Mouse (Mus musculus) stomach, postnatal 0 days (tissue): ENCODE measurements around the gene Arhgdib. TPM values are rescaled to one million over a fixed set of nuclear protein-coding genes. Genes with fewer than 3 reads are reported as not detected.
"Not testable (repeated sequence)": the region's sequence is repeated elsewhere in the genome, so short reads cannot be mapped to it uniquely, and the experiment has no call there.

Experiments
- ATAC-seq: fragments of 200-750 bp; cut with Nextera tagmentation; 2 replicates; pipeline ENCODE4 v1.8.0; 2017; ENCODE audit not compliant: low FRiP score, low TSS enrichment
- DNase-seq: peaks from one replicate; pipeline ENCODE4 v3.0.0-alpha.2; 2016; ENCODE audit warnings: low spot score
- H3K27ac ChIP-seq: fragments of 300-500 bp; sonication (generic); replicated peaks from 2 replicates; pipeline ENCODE4 v1.5.1; 2014; ENCODE audit warnings: mild to moderate bottlenecking, control low read depth
- H3K27me3 ChIP-seq: fragments of 300-500 bp; sonication (generic); 2 replicates; pipeline ENCODE4 v1.6.1; 2014; ENCODE audit warnings: low read length; ENCODE audit not compliant: control insufficient read depth, insufficient read depth
- H3K36me3 ChIP-seq: fragments of 300-500 bp; sonication (generic); 2 replicates; pipeline ENCODE4 v1.6.1; 2014; ENCODE audit warnings: low read length, mixed read lengths; ENCODE audit not compliant: control insufficient read depth, insufficient read depth
- H3K4me1 ChIP-seq: fragments of 300-500 bp; sonication (generic); replicated peaks from 2 replicates; pipeline ENCODE4 v1.6.1; 2014; ENCODE audit warnings: antibody characterized with exemption; ENCODE audit not compliant: control insufficient read depth, insufficient read depth
- H3K4me2 ChIP-seq: fragments of 300-500 bp; sonication (generic); replicated peaks from 2 replicates; pipeline ENCODE4 v1.6.1; 2014; ENCODE audit warnings: low read depth, mild to moderate bottlenecking, control low read depth, moderate library complexity
- H3K4me3 ChIP-seq: fragments of 300-500 bp; sonication (generic); 2 replicates; pipeline ENCODE4 v1.5.1; 2014; ENCODE audit warnings: low read depth, low read length, control low read depth
- H3K9ac ChIP-seq: fragments of 300-500 bp; sonication (generic); 2 replicates; pipeline ENCODE4 v1.6.1; 2014; ENCODE audit warnings: mild to moderate bottlenecking, low read length, control low read depth, mixed read lengths
- H3K9me3 ChIP-seq: fragments of 300-500 bp; sonication (generic); 2 replicates; pipeline ENCODE4 v1.6.1; 2016; ENCODE audit warnings: low read length; ENCODE audit not compliant: control insufficient read depth
- CTCF ChIP-seq: IDR thresholded peaks from 2 replicates; pipeline ENCODE4 v1.5.1; 2016; ENCODE audit warnings: antibody characterized with exemption, low read depth, mild to moderate bottlenecking, moderate library complexity
- EP300 ChIP-seq: optimal IDR thresholded peaks from 2 replicates; pipeline ENCODE3; 2016; ENCODE audit warnings: antibody characterized with exemption
- WGBS: fragments of 180-500 bp; shearing (Covaris S2); extraction: QIAGEN DNeasy Blood & Tissue Kit; methylation state at CpG from one replicate; pipeline ENCODE4 v1.1.7; 2014; 5-methylcytosine and 5-hydroxymethylcytosine counted together
- polyA plus RNA-seq: library from polyadenylated mRNA; unstranded; fragments of >200 nt; fragmentation: Nextera tagmentation; extraction: Ambion mirVana; gene quantifications from 2 replicates; pipeline ENCODE4 v1.2.1, GENCODE M21; 2015

Arhgdib gene
- polyA plus RNA-seq, 1 experiment from 2014 or later, result 34.9 TPM

DNA sequence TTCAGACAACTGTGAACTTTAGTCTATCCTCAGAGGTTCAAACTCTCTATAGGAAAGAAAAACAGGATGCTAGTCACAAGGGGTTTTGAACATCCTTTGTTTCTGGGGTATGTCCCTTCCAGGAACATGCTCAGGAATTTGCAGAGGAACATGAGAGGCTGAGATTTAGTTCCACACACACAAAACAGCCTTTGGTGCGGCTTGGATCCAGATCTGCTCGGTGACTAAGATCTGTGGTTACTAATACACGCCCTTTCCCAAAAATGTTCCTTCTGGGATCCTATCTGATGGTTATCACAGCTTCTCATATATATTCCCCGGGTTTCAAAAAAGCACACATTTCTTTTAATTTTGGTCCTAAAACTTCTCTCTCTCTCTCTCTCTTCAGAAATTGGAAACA is 43.9 kb downstream of the Arhgdib start:
- no peak for ATAC-seq

DNA sequence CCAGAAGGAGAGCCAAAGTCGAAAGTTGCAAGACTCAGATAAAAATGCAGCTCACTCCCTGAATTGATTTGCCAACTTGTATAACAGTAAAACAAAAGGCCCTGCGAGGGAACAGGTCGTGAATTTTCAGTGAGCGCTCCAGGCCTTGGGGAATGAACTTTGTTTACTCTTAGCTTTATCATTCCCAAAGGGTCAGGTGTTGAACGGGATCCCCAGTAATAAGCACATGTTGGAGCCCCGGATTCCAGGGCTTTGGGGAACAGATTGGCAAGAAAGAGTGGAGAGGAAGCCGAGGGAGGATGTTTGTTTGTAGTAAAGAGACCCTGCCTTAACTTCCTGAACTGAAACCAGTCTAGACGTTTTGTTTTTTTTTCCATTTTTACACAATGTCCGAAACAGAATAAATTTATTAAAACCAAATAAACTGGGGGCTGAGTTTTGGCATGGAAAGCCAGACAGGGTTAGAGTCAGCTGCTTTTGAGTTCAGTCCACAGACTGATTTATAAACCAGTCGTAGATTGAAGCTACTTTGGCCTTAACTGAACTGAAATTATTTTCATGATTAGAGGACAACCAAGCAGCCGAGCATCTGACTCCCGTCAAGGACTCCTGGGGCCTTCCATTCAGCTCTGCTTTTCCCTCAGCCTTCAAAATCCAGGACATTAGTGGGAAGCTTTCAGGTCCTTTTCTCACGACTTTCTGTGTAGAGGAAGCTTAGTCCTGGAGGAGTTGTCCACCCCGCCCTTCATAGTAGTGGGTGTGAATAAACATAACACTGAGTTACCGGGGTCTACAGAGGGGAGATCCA is 47.0 kb downstream of the Arhgdib start:
- DNase-seq (no peak), ATAC-seq (peak; percentile 35; the same call in 1 of the 2 replicates)
- H3K27ac ChIP-seq, result peak overlapping the region; percentile 8
- H3K27me3 ChIP-seq, result no peaks in the 10 kb centered on the region
- H3K9ac ChIP-seq, result no peak overlapping the region
- TF ChIP-seq CTCF (no peak), EP300 (no peak)
- H3K4me1 ChIP-seq, result peaks cover 11% of the 10 kb centered on the region
- H3K4me2 ChIP-seq, result no peak overlapping the region
- no peaks in the 10 kb centered on the region; the same call in 1 of the 2 replicates for H3K9me3 ChIP-seq
- H3K4me3 ChIP-seq, result no peak overlapping the region
- WGBS, result 16% methylated on average over 15 of the region's 15 CpGs
- H3K36me3 ChIP-seq, result no peaks in the 10 kb centered on the region

More for the DNA sequence above, 43.9 kb downstream of the Arhgdib start:
- TF ChIP-seq EP300, result no peak
- TF ChIP-seq CTCF, result no peak
- Histone ChIP-seq H3K4me1 (peaks cover 11% of the 10 kb centered on the region), H3K9me3 (no peaks in the 10 kb centered on the region; the same call in 1 of the 2 replicates), H3K9ac (no peak overlapping the region), H3K4me3 (no peak overlapping the region), H3K4me2 (no peak overlapping the region), H3K27me3 (no peaks in the 10 kb centered on the region), H3K36me3 (no peaks in the 10 kb centered on the region), H3K27ac (peak overlapping the region; percentile 76)
- DNase-seq, result no peak
- 31% methylated on average over 4 of the region's 4 CpGs for WGBS

DNA sequence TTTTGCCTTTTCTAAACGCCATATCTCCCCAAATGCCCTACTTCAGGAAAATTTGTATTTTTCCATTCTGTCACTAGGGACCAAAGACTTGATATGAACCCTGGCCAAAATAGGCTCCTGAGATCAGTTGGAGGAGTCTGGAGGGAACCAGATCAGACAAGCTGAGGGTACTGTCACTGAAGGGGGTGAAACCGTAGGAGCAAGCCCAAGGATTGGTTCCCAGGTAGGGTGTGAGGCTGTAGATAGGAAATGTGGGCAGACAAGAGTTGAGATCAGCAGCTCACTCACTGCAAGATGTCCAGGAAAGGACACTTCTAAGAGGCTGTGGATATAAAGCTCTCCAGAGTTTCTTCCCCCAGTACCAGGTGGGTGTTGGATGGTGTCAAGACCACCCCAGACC is 49.7 kb downstream of the Arhgdib start:
- H3K9me3 ChIP-seq, result no peaks in the 10 kb centered on the region
- no peak overlapping the region for H3K4me2 ChIP-seq
- no peak overlapping the region for H3K27ac ChIP-seq
- H3K4me3 ChIP-seq, result no peak overlapping the region
- H3K9ac ChIP-seq, result no peak overlapping the region
- H3K27me3 ChIP-seq, result no peaks in the 10 kb centered on the region
- H3K4me1 ChIP-seq, result peaks cover 10% of the 10 kb centered on the region
- ATAC-seq (no peak), DNase-seq (no peak)
- WGBS, result 79% methylated on average over 2 of the region's 2 CpGs
- TF ChIP-seq EP300 (no peak), CTCF (no peak)
- no peaks in the 10 kb centered on the region for H3K36me3 ChIP-seq

DNA sequence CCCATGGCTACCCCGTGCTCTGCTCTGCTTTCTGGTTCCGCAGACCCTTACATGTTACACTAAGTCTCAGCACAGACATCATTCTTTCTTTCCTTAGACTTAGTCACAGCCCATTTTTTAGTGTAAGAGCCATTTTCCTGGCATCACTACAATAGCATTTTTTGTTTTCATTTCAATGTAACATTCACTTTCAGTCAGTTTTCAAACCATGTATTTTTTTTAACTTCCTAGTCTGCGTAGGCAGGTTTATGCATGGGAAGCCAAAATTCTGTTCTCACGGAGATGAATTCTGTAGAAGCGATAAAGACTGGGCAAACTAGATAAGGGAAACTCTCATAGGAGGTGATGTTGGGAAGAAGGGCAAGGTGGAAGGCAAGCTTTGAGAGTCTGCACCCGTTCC is 52.1 kb downstream of the Arhgdib start:
- ATAC-seq (no peak), DNase-seq (no peak)
- Histone ChIP-seq H3K9me3 (no peaks in the 10 kb centered on the region), H3K27me3 (no peaks in the 10 kb centered on the region), H3K4me2 (no peak overlapping the region), H3K9ac (no peak overlapping the region), H3K36me3 (no peaks in the 10 kb centered on the region), H3K27ac (no peak overlapping the region), H3K4me3 (no peak overlapping the region), H3K4me1 (peaks cover 6% of the 10 kb centered on the region; the same call in 1 of the 2 replicates)
- no peak for TF ChIP-seq CTCF
- no peak for TF ChIP-seq EP300
- 78% methylated on average over 6 of the region's 6 CpGs for WGBS

DNA sequence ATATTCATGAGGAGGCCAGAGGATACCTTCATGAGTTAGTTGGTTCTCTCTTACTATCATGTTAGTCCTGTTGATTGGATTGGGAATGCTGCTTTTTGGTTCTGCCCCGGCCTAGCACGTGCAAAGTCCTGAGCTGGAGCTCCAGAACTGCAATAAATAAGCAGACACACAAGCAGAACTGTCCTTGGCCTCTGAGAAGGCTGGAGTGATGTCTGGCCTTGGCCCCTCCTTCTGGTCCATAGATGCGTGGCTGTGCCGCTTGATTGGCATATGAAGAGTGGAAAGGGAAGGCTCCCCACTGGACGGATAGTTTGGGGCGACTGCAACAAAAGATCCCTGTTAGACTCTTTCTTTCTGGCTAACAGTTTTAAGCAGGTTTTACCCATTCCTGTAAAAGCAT is 52.6 kb downstream of the Arhgdib start:
- H3K9ac ChIP-seq, result no peak overlapping the region
- H3K4me3 ChIP-seq, result no peak overlapping the region
- WGBS, result 89% methylated on average over 6 of the region's 6 CpGs
- no peak overlapping the region for H3K4me2 ChIP-seq
- H3K4me1 ChIP-seq, result 0 out of 2 replicates have a peak, but pooled peaks cover 2% of the 10 kb centered on the region
- no peaks in the 10 kb centered on the region for H3K36me3 ChIP-seq
- TF ChIP-seq CTCF (no peak), EP300 (no peak)
- no peaks in the 10 kb centered on the region for H3K27me3 ChIP-seq
- no peak for DNase-seq
- no peak overlapping the region for H3K27ac ChIP-seq
- ATAC-seq, result no peak
- H3K9me3 ChIP-seq, result no peaks in the 10 kb centered on the region

DNA sequence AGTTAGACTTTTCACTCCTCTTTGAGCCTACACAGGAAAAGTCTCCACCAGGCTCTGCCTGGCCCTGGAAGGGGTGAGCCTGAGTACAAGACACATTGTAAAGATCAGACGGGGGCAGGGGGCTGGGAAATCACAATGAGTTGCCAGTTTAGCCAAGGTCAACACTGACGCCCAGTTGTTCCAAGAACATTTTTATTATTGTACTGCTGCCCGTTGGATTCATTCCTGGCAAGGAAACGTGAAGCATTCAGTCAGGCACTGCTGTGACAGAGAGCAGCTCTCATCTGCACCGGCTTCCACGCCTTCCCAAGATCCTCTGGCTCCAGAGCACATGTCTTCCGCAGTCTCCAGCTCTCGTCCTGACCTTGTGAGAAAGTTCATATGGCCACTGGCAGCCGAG is 53.8 kb downstream of the Arhgdib start:
- ATAC-seq, result peak; percentile 71; the same call in 1 of the 2 replicates
- H3K36me3 ChIP-seq, result no peaks in the 10 kb centered on the region
- H3K4me2 ChIP-seq, result no peak overlapping the region
- H3K4me1 ChIP-seq, result 0 out of 2 replicates have a peak, but pooled peaks cover 2% of the 10 kb centered on the region
- H3K4me3 ChIP-seq, result no peak overlapping the region
- H3K9me3 ChIP-seq, result no peaks in the 10 kb centered on the region
- H3K9ac ChIP-seq, result no peak overlapping the region
- 28% methylated on average over 9 of the region's 9 CpGs for WGBS
- peak overlapping the region; percentile 50; the same call in 1 of the 2 replicates for H3K27ac ChIP-seq
- no peak for DNase-seq
- TF ChIP-seq CTCF, result no peak
- TF ChIP-seq EP300, result no peak
- H3K27me3 ChIP-seq, result no peaks in the 10 kb centered on the region

DNA sequence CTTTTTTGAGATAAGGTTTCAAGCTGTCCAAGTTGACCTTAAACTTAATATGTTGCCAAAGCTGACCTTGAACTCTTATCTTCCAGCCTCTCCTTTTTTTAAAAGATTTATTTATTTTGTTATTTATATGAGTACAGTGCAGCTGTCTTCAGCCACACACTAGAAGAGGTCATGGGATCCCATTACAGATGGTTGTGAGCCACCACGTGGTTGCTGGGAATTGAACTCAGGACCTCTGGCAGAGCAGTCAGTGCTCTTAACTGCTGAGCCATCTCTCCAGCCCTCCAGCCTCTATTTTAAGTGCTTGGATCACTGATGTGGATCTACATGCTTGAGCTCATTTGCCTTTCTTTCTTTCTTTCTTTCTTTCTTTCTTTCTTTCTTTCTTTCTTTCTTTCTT is 56.9 kb downstream of the Arhgdib start:
- not testable (repeated sequence) for H3K27ac ChIP-seq, H3K4me2 ChIP-seq, H3K9me3 ChIP-seq, DNase-seq, H3K4me1 ChIP-seq, ATAC-seq, H3K27me3 ChIP-seq, H3K9ac ChIP-seq, H3K36me3 ChIP-seq, H3K4me3 ChIP-seq
- WGBS, result 37% methylated on average over 1 of the region's 1 CpGs
